In the genomic region with DNA sequence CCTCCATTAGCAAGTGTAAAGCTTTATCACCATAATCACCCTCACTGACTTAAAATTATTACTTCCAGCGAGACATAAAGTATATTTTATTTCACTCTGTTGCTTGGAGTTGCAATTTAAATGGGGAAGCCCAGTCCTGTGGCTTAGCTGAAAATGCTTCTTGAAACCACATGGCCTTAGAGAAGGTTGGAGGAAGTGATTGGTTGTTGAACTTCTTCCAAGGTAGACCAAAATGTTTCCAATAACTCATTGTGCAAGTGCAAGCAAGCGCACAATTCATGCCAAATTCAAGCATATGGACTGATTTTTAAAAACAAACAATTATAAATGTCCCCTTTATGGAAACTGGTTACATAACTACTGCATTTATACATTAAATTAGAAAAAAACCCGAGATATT, we compare ENCODE assay signal across 26 mouse cellular contexts.
"Had no signal": no experiment of that assay in that cellular context is flagged by ENCODE, and none has a peak within 500 bp of the region (broad histone marks: within the 10 kb centered on the region; RNA-seq: fewer than 3 reads in every experiment).

No protein-coding gene starts in this region.

- H3K27me3 ChIP-seq: heart, embryonic 13.5 days; heart, embryonic 15.5 days; hindbrain, embryonic 12.5 days; intestine, embryonic 15.5 days; limb, embryonic 13.5 days; liver, embryonic 12.5 days had no signal

- H3K4me3 ChIP-seq: gastrocnemius, adult 2 months; heart, embryonic 13.5 days; heart, embryonic 15.5 days; hindbrain, embryonic 10.5 days; hindbrain, embryonic 12.5 days; intestine, embryonic 15.5 days; layer of hippocampus, adult 2 months; left cerebral cortex, adult 2 months; limb, embryonic 13.5 days; liver, embryonic 12.5 days had no signal

- H3K9ac ChIP-seq: heart, embryonic 13.5 days; heart, embryonic 15.5 days; hindbrain, embryonic 12.5 days; hindbrain, embryonic 14.5 days; intestine, embryonic 15.5 days; limb, embryonic 13.5 days; liver, embryonic 12.5 days; liver, embryonic 14.5 days had no signal

- H3K27ac ChIP-seq: gastrocnemius, adult 2 months; heart, embryonic 13.5 days; heart, embryonic 15.5 days; hindbrain, embryonic 10.5 days; hindbrain, embryonic 12.5 days; hindbrain, embryonic 14.5 days; intestine, embryonic 15.5 days; layer of hippocampus, adult 2 months; left cerebral cortex, adult 2 months; limb, embryonic 13.5 days; liver, embryonic 12.5 days; liver, embryonic 14.5 days had no signal

- H3K36me3 ChIP-seq: heart, embryonic 13.5 days; heart, embryonic 15.5 days; hindbrain, embryonic 10.5 days; hindbrain, embryonic 12.5 days; intestine, embryonic 15.5 days; limb, embryonic 13.5 days; liver, embryonic 12.5 days had no signal

- DNase-seq: gastrocnemius, adult 2 months; gastrocnemius, postnatal 10 days; gastrocnemius, postnatal 25 days; heart, adult 18-20 months; heart, postnatal 14 days; heart, postnatal 36 days; kidney, adult 18-20 months; kidney, adult 8-10 months; kidney, postnatal 10 days; kidney, postnatal 25 days; kidney, postnatal 4 days had no signal

- H3K4me1 ChIP-seq: heart, embryonic 13.5 days; heart, embryonic 15.5 days; hindbrain, embryonic 10.5 days; hindbrain, embryonic 12.5 days; intestine, embryonic 15.5 days; liver, embryonic 12.5 days had no signal

- ATAC-seq: hindbrain, embryonic 16.5 days; inflammation-experienced regulatory T-cells, adult 6 months; intestine, embryonic 15.5 days; intestine, postnatal 0 days; liver, embryonic 12.5 days had no signal

- H3K9me3 ChIP-seq: heart, embryonic 13.5 days; heart, embryonic 15.5 days; hindbrain, embryonic 10.5 days; hindbrain, embryonic 12.5 days; intestine, embryonic 15.5 days; limb, embryonic 13.5 days; liver, embryonic 12.5 days had no signal

- H3K4me2 ChIP-seq: heart, embryonic 11.5 days; heart, embryonic 13.5 days; heart, embryonic 15.5 days; hindbrain, embryonic 12.5 days; hindbrain, embryonic 14.5 days; intestine, embryonic 15.5 days; limb, embryonic 13.5 days; liver, embryonic 12.5 days had no signal
